8 mouse cellular contexts compared by ENCODE assay signal in the genomic region with DNA sequence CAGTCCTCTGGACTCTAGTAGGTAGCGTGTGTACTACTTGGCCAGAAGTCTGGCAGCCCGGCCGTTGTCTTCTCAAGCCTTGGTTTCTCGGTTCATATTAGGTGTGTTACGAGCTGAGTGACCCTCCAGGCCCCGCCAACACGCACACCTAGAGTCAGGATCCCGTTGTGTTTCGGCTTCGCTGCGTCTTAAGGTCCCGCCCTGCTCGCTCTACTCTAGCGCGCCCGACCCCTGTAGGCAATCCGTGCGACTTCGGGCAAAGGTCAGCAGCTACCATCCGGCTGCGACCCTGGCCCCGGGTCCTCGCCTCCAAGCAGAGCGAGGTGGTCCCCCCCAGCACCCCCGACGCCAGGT. TPM values are rescaled to one million over a fixed set of nuclear protein-coding genes. Genes with fewer than 3 reads are reported as not detected.
DNase-seq lines count a peak whose midpoint lies in the region; ATAC-seq and TF ChIP-seq lines count a peak whose summit lies in the region.

No protein-coding gene starts in this region.

- H3K4me1 ChIP-seq in liver, adult 2 months (ENCODE audit: control insufficient read depth, insufficient read depth, low read length) = 0 out of 2 replicates have a peak, but pooled peaks cover 4% of the 10 kb centered on the region
- H3K4me1 ChIP-seq in hindbrain, postnatal 0 days (ENCODE audit: insufficient read depth, low read length) = peaks cover 7% of the 10 kb centered on the region

- WGBS in liver, adult 2 months = under 1% methylated on average over 26 of the region's 26 CpGs
- WGBS in hindbrain, postnatal 0 days = under 1% methylated on average over 26 of the region's 26 CpGs

- peak; percentile 2; the same call in 1 of the 2 replicates for ATAC-seq in common myeloid progenitor, adult 5-6 weeks (replicated peaks; ENCODE audit: low read depth, poor library complexity, severe bottlenecking)
- ATAC-seq in hindbrain, postnatal 0 days = no peak; the same call in 1 of the 2 replicates

- H3ac ChIP-seq in myocyte (ENCODE audit: control insufficient read depth, insufficient read length) = peak overlapping the region; percentile 26

- TF ChIP-seq CTCF in liver, adult 2 months (IDR thresholded peaks at IDR 0.05; ENCODE audit: low read depth, low read length) = no peak
- TF ChIP-seq CTCF in hindbrain, postnatal 0 days (IDR thresholded peaks at IDR 0.05; ENCODE audit: low read depth) = no peak

- peak overlapping the region; percentile 99 for H3K4me3 ChIP-seq in liver, adult 2 months (ENCODE audit: insufficient read depth, low read depth, low read length)
- H3K4me3 ChIP-seq in hindbrain, postnatal 0 days (ENCODE audit: low read length) = peak overlapping the region; percentile 79
- peak overlapping the region; percentile 38 for H3K4me3 ChIP-seq in myocyte

- peak overlapping the region; percentile 96 for H3K27ac ChIP-seq in liver, adult 2 months (replicated peaks; ENCODE audit: insufficient read depth, low read depth, low read length)
- peak overlapping the region; percentile 90; the same call in 1 of the 2 replicates for H3K27ac ChIP-seq in hindbrain, postnatal 0 days

- no peak; the same call in 1 of the 2 replicates for TF ChIP-seq POLR2A in liver, adult 2 months (IDR thresholded peaks at IDR 0.05; ENCODE audit: extremely low read depth, insufficient read depth, low read length)
- no peak for TF ChIP-seq POLR2A in myocyte (IDR thresholded peaks at IDR 0.05; ENCODE audit: insufficient read length, low read depth)

- no peaks in the 10 kb centered on the region for H3K36me3 ChIP-seq in liver, adult 2 months (ENCODE audit: control insufficient read depth, insufficient read depth, low read length)
- peaks cover 13% of the 10 kb centered on the region; the same call in 1 of the 2 replicates for H3K36me3 ChIP-seq in hindbrain, postnatal 0 days (ENCODE audit: insufficient read depth, low read length)
- H3K36me3 ChIP-seq in myocyte (ENCODE audit: control insufficient read depth, insufficient read depth) = no peaks in the 10 kb centered on the region

- peak overlapping the region; percentile 94 for H3K9ac ChIP-seq in liver, adult 2 months (ENCODE audit: low read depth, low read length)
- H3K9ac ChIP-seq in hindbrain, postnatal 0 days (replicated peaks; ENCODE audit: low read length) = peak overlapping the region; percentile 84

- H3K4me2 ChIP-seq in hindbrain, postnatal 0 days (ENCODE audit: low read depth, low read length) = peak overlapping the region; percentile 95
- peak overlapping the region; percentile 99 for H3K4me2 ChIP-seq in myocyte (ENCODE audit: low read depth)

- intact Hi-C loops in gastrocnemius, postnatal 14 days (cut with DNase I; ENCODE audit: low total_unique reads) = no loop called here

- H3K79me2 ChIP-seq in liver, adult 2 months (ENCODE audit: control insufficient read depth, insufficient read depth, low read length) = peaks cover 9% of the 10 kb centered on the region; the same call in 1 of the 2 replicates
- no peaks in the 10 kb centered on the region for H3K79me2 ChIP-seq in myocyte (ENCODE audit: control insufficient read depth, insufficient read depth)

- H3K9me3 ChIP-seq in hindbrain, postnatal 0 days (ENCODE audit: low read length) = no peaks in the 10 kb centered on the region

- no peak for DNase-seq in liver, adult 2 months (ENCODE audit: extremely low read depth, low read depth, low spot score)
- no peak for DNase-seq in liver
- no peak for DNase-seq in hindbrain, postnatal 0 days (ENCODE audit: low spot score)
- DNase-seq in gastrocnemius, postnatal 14 days = no peak
- no peak for DNase-seq in yolk sac, embryonic 10.5 days (ENCODE audit: low spot score)
- no peak for DNase-seq in right cerebral cortex, postnatal 4 days

- no peaks in the 10 kb centered on the region for H3K27me3 ChIP-seq in liver, adult 2 months (ENCODE audit: control insufficient read depth, insufficient read depth, low read length)
- H3K27me3 ChIP-seq in hindbrain, postnatal 0 days (ENCODE audit: insufficient read depth, low read length) = peaks cover 11% of the 10 kb centered on the region; the same call in 1 of the 2 replicates
- peaks cover under 1% of the 10 kb centered on the region for H3K27me3 ChIP-seq in myocyte (ENCODE audit: control insufficient read depth, insufficient read depth, insufficient read length)

TF ChIP-seq in myocyte, 11 proteins besides CTCF, POLR2A, EP300 and RAD21:
- TF ChIP-seq REST (IDR thresholded peaks at IDR 0.05; ENCODE audit: insufficient read depth, insufficient read length) (no peak), POLR2AphosphoS2 (IDR thresholded peaks at IDR 0.05; ENCODE audit: insufficient read length, low read depth) (no peak), MAX (IDR thresholded peaks at IDR 0.05; ENCODE audit: low read depth) (no peak), E2F4 (IDR thresholded peaks at IDR 0.05; ENCODE audit: insufficient read depth) (no peak), CEBPB (IDR thresholded peaks at IDR 0.05; ENCODE audit: insufficient read depth, poor library complexity, severe bottlenecking) (no peak), MYOG (IDR thresholded peaks at IDR 0.05; ENCODE audit: control insufficient read depth in 1 of 3, insufficient read depth in 1 of 3, insufficient read length in 2 of 3, low read depth in 2 of 3) (no peak), USF1 (IDR thresholded peaks at IDR 0.05; ENCODE audit: low read depth) (no peak), SRF (IDR thresholded peaks at IDR 0.05; ENCODE audit: control insufficient read depth, insufficient read length, low read depth) (no peak), TCF12 (IDR thresholded peaks at IDR 0.05; ENCODE audit: insufficient read depth, poor library complexity, severe bottlenecking) (no peak)

RNA-seq across cellular contexts. Expression of gene Ap5b1, which starts 0.7 kb away (rescaled TPM):
- total RNA-seq in liver, adult 2 months (2014; rRNA removed) = 2.7 and 2.8 TPM in 2 replicates
- polyA plus RNA-seq in liver, adult 2 months (2012; rRNA removed) = 3.4 and 5.3 TPM in 2 replicates
- 5.2 and 8.0 TPM in 2 replicates for total RNA-seq in common myeloid progenitor, adult 5-6 weeks (2017)
- 15.0 and 19.3 TPM in 2 replicates for total RNA-seq in hindbrain, postnatal 0 days (2014; rRNA removed)
- polyA plus RNA-seq in hindbrain, postnatal 0 days (2015; fragmentation: Nextera tagmentation; extraction: Ambion mirVana) = 2.3 and 2.6 TPM in 2 replicates
- 3.2 TPM for polyA plus RNA-seq in myocyte (2012; fragmentation: generic; extraction: Trizol)
- 1 to 10 TPM; 1.8 to 2.4 TPM for total RNA-seq in gastrocnemius, postnatal 14 days (2021)

RNA-seq across cellular contexts. Expression of gene Ovol1, which starts 6.7 kb away (rescaled TPM):
- total RNA-seq in liver, adult 2 months (2014; rRNA removed) = not detected in 2 replicates
- polyA plus RNA-seq in liver, adult 2 months (2012; rRNA removed) = 0.12 TPM in 1 of 2 replicates, not detected in the other
- not detected in 2 replicates for total RNA-seq in common myeloid progenitor, adult 5-6 weeks (2017)
- not detected in 2 replicates for total RNA-seq in hindbrain, postnatal 0 days (2014; rRNA removed)
- polyA plus RNA-seq in hindbrain, postnatal 0 days (2015; fragmentation: Nextera tagmentation; extraction: Ambion mirVana) = 0.25 TPM in 1 of 2 replicates, not detected in the other
- not detected for polyA plus RNA-seq in myocyte (2012; fragmentation: generic; extraction: Trizol)
- not detected for total RNA-seq in gastrocnemius, postnatal 14 days (2021)

RNA-seq across cellular contexts. Expression of gene Rnaseh2c, which starts 34.5 kb away (rescaled TPM):
- total RNA-seq in liver, adult 2 months (2014; rRNA removed) = 47.9 and 51.4 TPM in 2 replicates
- polyA plus RNA-seq in liver, adult 2 months (2012; rRNA removed) = 56.3 and 58.0 TPM in 2 replicates
- total RNA-seq in common myeloid progenitor, adult 5-6 weeks (2017) = 65.1 and 78.4 TPM in 2 replicates
- total RNA-seq in hindbrain, postnatal 0 days (2014; rRNA removed) = 33.6 and 40.4 TPM in 2 replicates
- polyA plus RNA-seq in hindbrain, postnatal 0 days (2015; fragmentation: Nextera tagmentation; extraction: Ambion mirVana) = 66.4 and 75.4 TPM in 2 replicates
- polyA plus RNA-seq in myocyte (2012; fragmentation: generic; extraction: Trizol) = 31.9 TPM
- 10 to 100 TPM; 39.1 to 46.1 TPM for total RNA-seq in gastrocnemius, postnatal 14 days (2021)

RNA-seq across cellular contexts. Expression of gene Kat5, which starts 42.9 kb away (rescaled TPM):
- 15.9 and 16.8 TPM in 2 replicates for total RNA-seq in liver, adult 2 months (2014; rRNA removed)
- polyA plus RNA-seq in liver, adult 2 months (2012; rRNA removed) = 23.0 and 23.6 TPM in 2 replicates
- 56.7 and 74.3 TPM in 2 replicates for total RNA-seq in common myeloid progenitor, adult 5-6 weeks (2017)
- total RNA-seq in hindbrain, postnatal 0 days (2014; rRNA removed) = 95.2 and 163 TPM in 2 replicates
- polyA plus RNA-seq in hindbrain, postnatal 0 days (2015; fragmentation: Nextera tagmentation; extraction: Ambion mirVana) = 72.0 and 74.0 TPM in 2 replicates
- polyA plus RNA-seq in myocyte (2012; fragmentation: generic; extraction: Trizol) = 37.1 TPM
- 10 to 100 TPM; 22.0 to 25.9 TPM for total RNA-seq in gastrocnemius, postnatal 14 days (2021)

RNA-seq across cellular contexts. Expression of gene Snx32, which starts 56.8 kb away (rescaled TPM):
- total RNA-seq in liver, adult 2 months (2014; rRNA removed) = 1.6 and 1.8 TPM in 2 replicates
- 4.1 and 4.5 TPM in 2 replicates for polyA plus RNA-seq in liver, adult 2 months (2012; rRNA removed)
- 1.3 and 2.9 TPM in 2 replicates for total RNA-seq in common myeloid progenitor, adult 5-6 weeks (2017)
- total RNA-seq in hindbrain, postnatal 0 days (2014; rRNA removed) = 78.0 and 79.0 TPM in 2 replicates
- polyA plus RNA-seq in hindbrain, postnatal 0 days (2015; fragmentation: Nextera tagmentation; extraction: Ambion mirVana) = 75.0 and 79.6 TPM in 2 replicates
- polyA plus RNA-seq in myocyte (2012; fragmentation: generic; extraction: Trizol) = 7.8 TPM
- 1 to 10 TPM; 5.7 to 6.5 TPM for total RNA-seq in gastrocnemius, postnatal 14 days (2021)

Comparison
In these comparisons a context has a peak if more than half of its experiments do, and no peak if none do; other contexts are left out.
1. H3K4me3 ChIP-seq: peak in every context shown above with its lines; median percentile 99 in liver, adult 2 months; 79 in hindbrain, postnatal 0 days; 38 in myocyte.